Mouse (Mus musculus) layer of hippocampus, adult 9-11 months (tissue): ENCODE data around the gene Igsf21.

Source experiments
- DNase-seq: peaks from one replicate; pipeline ENCODE4 v3.0.0; 2022

Gene Igsf21

DNA sequence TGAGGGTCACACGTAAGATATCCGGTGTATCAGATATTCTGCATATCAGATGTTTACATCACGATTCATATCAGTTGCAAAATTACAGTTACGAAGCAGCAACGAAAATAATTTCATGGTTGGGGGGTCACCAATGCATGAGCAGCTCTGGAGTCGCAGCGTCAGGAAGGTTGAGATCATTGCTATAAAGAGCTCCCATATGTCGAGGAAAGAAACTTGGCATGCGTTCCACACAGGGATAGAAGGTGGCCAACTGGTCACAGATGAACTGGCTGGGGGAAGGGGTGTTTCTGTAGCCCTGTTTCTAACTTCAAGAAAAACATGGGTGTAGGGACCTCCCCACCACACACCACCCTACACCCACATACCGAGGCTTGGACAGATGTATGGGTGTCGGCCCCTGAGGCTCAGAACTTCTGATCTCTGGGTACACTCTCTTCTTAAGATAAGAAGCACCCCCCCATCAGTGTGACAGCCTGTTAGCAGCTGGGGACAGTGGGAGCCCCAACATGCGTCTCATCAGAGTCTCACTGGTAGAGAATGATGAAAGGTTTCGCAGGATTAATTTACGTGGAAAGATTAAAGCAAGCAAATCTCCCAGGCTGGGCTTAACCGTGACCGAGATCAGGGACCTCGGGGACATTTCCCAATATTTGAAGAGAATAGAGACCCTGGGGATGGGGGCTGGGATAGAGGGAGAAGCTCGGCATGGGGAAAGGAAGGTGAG is 54.1 kb downstream of the Igsf21 start:
- peak; percentile 28 for DNase-seq

DNA sequence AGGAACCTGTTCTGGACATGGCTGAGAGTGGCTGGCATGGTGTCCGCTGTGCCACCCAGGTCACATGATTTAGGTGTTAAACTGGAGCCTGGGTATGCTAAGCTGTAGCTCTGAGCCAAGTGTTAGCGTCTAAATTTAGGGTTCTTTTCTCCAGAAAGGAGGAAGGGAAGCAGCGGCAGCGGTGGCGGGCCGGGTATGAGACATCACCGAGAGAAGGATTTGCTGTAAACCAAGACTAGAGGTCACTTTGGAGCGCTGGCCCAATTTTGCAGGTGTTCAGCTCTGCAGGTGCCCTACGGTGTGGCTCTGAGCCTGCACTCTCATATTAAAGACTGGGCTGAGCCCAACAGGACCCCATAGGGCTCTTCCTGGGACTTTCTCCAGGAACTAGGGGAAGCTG is 57.0 kb downstream of the Igsf21 start:
- no peak for DNase-seq

DNA sequence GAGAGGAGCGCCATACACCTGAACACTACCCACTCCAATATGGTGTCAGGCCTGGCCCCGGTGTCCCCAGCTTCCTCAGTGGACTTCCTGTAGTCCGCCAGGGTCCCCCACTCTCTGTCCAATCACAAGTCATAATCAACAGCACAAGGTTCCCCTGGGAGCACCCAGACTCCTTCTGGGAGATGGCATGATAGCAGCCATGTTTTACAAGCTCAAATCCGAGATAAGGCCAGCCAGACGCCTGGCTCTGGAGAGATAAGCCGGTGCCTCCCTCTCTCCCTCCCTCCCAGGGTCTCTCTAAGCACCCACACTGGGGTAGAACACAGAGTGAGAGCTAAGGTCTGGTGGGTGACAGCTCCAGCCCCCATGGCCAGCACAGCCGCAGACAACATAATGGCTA is 58.0 kb downstream of the Igsf21 start:
- no peak for DNase-seq

DNA sequence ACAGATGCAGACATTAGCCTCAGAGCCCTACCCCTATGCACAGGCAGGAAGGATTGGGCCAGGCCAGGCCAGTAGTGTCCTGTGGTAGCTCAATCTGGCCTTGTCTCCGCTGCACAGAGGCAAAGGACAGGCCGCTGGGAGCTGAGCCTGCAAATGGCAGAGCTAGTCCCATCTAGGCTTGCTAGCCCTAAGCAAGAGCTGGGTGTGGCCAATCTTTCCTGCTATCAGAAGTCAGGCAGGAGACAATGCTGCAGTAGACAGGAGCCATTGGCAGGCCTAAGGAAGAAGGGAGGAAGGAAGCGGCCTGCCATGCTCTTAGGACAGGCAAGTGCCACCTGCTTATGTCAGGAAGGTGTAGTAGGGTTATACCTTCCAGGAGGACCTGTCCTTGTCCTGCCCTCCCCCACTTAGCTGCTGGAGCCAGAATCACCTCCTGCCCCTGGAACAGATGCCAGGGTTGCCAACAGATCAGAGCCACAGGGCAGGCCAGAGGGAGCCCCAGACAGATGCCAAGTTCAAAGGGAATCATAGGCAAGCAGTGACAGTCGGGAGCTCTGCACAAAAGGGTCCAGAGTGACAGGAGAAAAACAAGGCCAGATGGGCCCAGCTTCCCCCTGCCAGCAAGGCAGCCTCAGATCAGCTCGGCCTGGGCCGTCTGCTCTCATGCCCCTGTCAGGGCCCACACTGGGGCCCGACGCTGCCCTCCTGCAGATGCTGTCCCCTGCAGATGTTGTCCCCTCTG is 59.0 kb downstream of the Igsf21 start:
- no peak for DNase-seq

DNA sequence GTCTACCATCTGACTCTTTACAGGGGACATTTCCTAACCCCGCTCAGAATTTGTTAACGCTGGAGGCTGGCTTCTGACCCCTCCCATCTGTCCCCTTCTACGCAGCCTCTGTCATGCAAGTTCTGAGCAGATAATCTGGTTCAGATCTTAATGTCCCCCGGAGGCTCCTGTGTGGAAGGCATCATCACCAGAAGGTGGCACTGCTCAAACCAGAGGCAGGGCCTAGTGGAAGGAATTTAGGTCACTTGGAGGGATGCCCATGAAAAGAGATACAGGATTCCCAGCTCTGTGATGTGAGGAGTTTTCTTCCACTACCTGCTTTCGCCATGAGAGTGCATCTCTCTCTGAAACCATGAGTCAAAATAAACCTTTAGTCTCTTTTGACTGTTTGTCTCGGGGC is 67.0 kb downstream of the Igsf21 start:
- no peak for DNase-seq

DNA sequence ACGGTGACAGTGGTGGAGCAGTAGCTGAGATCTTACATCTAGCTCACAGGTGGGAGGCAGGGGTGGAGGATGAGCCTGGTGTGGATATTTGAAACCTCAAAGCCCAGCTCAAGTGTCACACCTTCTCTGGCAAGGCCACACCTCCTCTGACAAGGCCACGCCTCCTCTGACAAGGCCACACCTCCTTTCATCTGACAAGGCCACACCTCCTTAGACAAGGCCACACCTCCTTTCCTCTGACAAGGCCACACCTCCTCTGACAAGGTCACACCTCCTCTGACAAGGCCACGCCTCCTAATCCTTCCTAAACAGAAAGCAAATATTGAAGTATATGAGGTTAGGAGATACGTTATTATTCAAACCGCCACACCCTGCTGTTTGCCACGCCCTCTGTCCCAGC is 69.5 kb downstream of the Igsf21 start:
- DNase-seq: no peak

DNA sequence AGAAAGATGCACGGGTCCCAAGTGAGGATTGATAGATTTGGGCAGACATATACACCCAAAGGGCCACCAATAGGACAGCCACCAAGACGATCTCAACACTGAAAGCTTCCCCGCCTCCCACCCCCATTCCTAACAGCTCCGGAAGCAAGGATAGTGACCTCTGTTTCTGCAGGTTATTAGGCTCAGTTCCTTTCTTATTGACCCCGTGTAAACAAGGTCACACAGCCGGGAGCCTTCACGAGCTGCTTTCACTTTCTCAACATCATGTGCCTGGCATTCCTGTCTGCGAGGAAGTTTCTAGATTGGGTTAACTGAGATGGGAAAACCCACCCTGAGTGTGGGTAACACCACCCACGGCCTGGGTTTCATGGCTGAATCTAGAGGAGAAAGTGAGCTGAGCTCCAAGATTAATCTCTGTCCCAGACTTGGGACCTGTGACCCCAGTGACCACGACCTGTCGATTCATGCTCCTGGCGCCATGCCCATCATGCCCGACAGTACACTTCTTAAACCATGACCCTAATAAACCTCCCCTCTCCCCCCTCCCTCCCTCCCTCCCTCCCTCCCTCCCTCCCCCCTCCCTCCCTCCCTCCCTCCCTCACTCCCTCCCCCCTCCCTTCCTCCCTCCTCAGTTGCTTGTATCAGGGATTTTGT is 72.7 kb downstream of the Igsf21 start:
- no peak for DNase-seq

DNA sequence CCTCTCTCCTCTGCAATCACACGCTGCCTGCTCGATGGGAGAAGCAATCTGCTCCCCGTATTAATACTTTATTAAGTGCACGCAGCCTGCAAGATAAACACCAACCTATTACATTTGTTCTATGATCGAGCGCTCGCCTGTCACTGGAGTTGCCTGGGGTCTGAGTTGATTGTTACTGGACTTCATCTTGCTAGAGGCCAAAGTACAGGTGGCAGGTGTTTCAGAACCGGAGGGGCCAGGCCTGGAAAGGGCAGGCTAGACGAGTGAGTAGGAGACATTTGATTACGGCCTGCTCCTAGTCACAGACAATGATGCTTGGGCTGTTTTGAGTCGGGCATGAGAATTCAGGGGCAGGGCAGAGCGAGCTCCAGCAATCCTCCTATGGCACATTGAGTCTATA is 73.5 kb downstream of the Igsf21 start:
- no peak for DNase-seq

DNA sequence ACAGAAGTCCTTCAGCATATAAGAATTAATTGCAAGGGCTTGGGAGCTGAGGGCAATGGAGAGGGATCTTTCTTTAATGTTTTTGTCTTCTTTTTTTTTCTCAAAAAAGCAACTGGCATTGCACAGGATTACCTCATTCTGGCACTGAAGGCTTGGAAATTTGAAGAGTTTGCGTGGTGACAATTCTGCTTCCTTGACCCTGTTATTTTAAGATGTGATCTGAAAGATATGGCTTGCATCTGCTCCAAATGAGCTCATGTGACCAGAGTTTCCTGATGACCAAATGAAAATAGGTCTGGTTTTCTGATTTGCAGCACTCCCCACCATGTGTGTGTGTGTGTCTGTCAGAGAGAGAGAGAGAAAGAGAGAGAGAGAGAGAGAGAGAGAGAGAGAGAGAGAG is 74.7 kb downstream of the Igsf21 start:
- DNase-seq: no peak

DNA sequence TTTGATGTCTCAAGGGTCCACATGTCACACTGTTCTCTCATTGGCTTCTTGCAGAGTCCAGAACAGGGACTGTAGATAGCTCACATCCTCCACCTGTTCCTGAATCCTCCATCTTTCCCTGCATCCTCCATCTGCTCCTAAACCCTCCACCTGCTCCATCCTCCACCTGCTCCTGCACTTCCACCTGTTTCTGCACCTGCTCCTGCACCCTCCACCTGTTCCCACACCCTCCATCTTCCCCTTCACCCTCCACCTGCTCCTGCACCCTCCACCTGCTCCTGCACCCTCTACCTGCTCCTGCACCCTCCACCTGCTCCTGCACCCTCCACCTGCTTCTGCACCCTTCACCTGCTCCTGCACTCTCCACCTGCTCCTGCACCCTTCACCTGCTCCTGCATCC is 75.4 kb downstream of the Igsf21 start:
- no peak for DNase-seq

DNA sequence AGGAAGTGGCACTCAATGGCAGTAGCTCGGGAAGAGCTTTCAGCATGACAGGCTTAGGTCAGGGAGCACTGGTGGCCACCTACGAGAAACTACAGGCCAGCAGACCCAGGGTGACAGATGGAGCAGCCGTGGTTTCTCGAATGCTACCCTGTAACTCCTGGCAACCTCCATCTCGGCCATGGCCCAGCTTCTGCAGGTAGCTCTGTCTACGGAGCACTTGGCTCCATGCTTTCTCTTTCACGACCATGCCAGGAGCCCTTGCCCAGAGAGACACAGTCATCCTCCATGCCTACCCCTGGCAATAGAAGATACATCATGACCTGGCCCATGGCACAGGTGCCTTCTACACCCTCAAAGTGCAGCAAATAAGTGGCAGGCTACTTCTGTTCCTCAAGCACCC is 80.7 kb downstream of the Igsf21 start:
- DNase-seq: no peak

DNA sequence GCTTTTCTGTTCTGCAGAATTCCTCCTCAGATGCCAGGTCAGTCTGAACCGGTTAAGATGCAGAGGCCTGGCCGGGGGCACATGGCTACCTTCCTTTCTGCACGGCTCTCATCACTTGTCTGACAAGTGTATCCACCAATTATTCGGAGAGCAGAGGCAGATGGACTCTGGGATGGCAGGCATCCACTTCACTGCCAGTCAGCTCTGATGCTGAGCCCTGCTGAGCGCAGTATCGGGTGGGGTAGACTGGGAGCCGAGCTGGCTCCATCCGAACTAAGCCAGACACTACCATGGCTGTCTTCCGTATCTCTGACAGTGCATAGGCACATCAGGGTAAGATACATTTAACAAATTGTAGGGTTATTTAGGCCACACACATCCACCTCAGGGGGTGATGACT is 81.9 kb downstream of the Igsf21 start:
- no peak for DNase-seq

DNA sequence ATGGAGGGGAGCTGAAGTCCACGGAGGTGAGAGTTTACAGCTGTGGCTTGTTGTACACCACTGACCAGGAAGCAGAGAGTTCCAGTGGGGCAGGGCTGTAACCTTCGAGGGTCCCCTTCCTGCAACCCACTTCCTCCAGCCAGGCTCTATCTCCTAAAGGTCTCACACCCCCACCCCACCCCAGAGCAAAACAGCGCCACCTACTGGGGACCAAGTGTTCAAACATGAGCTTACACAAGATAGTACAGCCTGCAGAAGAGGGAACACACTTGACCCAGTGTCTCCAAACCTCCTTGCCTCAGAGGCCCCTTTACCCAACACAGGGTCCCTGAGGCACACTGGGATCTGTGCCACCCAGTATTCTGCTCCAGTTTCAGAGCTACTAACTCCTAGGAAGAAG is 87.0 kb downstream of the Igsf21 start:
- DNase-seq: no peak

DNA sequence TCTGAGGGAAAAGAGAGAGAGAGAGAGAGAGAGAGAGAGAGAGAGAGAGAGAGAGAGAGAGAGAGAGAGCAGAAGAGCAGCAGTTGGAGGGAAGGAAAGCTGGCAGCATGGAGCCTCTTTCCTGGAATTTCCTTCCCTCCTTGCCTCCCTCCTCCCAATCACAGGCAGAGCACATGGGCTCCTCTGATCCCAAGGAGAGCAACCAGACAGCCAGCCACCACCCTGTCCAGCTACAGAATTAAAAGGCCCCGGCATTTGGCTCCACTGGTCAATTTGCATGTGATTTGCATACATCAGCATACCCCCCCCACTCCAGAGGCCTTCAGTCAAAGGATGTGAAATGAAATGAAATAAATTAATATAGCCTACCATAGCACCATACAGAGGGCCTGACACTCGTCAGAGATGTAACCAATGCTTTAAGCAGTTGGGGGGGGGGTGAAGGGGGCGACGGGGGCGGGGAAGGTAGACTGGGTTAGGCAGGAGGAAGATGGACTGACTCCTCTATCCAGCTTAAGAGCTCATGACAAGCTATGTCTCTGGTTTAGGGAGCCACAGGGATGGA is 91.6 kb downstream of the Igsf21 start:
- no peak for DNase-seq

DNA sequence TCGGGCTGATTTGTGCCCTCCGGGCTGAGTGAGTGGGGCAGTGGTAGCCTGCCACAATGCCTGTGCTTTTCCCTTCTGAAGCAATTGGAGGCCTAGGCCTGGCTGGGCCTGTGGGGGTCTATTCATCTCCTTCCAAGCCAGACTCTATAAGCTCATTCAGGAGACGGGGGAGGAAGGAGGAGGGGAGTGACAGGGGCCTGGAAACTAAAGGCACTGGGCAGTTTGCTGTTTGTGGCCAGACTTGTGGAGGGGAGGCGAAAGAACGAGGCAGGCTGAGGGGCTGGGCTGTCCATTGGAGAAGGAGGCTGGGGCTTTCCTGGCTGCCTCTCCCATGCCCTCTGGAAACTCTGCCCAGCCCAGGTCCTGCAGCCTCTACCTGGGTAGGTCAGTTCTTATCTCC is 92.1 kb downstream of the Igsf21 start:
- DNase-seq: peak; percentile 58

DNA sequence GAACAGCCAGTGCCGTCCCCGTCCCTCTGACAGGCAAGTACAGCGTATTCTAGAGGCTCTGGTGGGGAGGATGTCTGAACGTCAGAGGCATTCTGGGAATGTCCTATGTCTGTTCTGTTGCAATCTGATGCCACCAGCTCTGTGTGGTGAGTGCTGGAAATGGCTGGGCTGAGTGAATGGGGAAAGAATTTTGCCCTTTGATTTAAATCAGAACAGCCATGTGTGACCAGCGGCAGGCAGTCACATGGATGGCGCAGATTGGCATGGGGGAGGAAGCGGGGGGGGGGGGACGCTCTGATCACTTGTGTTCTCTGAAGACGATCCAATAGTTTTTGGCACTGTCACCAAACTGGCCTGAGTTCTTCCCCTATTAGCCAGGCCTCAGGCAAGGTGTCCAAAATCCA is 92.9 kb downstream of the Igsf21 start:
- peak; percentile 44 for DNase-seq

DNA sequence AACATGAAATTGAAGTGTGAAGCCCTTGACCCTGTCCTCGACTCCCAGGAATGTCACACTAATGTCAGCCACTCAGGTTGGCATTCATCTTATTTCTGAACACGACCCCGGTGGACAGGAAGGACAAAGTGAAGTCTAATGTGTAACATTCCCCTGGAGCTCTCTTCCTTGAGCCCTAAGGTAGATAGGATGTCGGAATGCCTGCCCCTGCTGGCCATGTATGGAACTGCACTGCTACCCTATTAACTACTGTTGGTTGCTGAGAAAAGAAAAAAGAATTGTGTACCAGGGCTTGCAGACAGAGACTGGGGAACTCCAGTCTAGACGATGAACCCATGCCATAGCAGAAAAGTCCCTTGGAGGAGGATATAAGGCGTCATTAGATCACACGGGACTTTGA is 93.5 kb downstream of the Igsf21 start:
- peak; percentile 29 for DNase-seq

DNA sequence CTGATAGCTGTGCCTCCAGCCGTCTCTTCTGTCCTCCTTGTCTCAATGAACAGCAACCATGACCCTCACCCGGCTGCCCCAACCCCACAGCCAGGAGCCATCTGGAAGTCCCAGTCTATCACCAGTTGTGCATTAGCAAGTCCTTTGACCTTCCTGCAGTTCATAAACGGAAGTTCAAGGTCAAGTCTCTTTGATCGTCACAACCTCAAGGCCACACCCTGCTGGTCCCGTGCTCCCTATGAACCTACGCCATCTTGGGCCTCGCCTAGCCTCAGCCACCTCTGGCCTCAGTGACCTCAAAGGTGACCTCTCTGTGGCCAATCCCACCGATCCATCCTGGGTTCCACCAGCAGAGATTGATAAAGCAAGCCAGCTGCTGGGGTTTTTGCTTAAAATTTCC is 96.9 kb downstream of the Igsf21 start:
- DNase-seq: no peak

DNA sequence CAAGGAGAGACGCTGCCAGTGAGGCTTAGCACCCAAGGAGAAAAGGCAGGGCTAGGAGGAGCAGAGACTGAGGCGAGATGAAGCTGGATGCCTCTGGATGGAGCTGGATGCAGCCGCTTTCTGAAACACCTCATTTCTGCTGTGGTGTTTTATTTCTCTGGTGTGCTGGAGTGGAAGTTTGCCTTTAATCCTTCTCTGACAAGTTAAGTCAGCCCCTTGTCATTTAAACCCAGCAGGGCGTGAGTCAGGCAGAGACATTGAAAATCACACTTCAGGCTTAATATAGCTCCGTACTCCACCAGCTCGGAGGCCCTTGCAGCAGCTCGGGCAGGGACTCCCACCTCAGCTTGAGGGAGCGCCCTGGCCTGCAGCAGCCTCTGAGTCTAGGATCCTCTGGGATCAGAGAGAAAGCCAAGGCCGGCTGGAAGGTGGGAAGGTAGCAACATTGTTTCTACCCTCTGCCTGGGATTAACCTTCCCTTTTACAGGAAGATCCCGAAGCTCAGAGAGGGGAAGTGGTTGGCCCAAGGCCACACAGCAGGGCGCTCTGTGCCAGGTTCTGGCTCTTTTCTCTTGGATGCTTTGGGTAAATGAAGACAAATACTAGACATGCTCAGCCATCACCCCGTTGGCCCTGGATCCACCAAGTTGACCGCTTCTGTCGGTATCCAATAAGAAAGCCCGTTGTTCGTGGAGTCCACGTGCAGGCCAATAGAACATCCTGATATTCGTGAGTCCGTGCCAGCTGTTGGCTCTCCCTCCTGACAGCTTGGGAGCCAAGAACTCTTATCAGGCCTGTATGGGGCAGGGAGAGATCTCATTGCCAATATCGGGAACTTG is 98.5 kb downstream of the Igsf21 start:
- DNase-seq: peak; percentile 47

DNA sequence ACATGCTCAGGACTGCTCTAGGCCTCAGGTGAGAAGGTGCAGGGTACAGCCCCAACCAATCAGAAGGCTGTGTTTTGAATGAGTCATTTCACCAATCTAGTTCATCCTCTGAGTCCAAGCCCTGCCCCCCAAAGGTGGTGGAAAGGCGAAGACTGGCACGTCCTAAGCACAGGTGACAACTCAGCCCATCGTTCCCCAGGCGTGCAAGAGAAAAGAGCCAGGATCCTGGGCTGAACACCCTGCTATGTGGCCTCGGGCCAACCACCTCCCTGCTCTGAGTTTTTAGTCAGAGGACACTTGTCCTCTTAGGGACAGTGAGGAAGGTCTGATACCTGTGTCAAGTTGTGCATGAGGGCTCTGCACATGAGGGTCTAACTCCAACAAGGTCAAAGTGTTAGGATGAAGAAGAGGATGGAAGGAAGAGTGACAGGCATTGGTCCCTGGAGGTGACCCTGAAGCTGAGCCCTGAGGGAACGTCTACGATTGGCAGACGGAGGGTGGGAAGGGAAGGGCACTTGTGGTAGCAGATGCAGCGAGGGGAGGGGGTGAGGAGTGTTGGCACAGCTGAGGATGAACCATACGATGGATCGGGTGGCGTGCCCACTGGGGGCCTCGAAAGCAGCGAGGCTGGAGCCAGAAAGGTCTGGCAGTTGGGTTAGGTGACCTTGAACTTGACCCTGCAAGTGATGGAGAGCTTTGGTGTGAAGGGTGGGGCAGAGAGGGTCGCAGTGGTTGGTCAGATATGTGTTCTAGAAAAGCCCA is 99.3 kb downstream of the Igsf21 start:
- no peak for DNase-seq

DNA sequence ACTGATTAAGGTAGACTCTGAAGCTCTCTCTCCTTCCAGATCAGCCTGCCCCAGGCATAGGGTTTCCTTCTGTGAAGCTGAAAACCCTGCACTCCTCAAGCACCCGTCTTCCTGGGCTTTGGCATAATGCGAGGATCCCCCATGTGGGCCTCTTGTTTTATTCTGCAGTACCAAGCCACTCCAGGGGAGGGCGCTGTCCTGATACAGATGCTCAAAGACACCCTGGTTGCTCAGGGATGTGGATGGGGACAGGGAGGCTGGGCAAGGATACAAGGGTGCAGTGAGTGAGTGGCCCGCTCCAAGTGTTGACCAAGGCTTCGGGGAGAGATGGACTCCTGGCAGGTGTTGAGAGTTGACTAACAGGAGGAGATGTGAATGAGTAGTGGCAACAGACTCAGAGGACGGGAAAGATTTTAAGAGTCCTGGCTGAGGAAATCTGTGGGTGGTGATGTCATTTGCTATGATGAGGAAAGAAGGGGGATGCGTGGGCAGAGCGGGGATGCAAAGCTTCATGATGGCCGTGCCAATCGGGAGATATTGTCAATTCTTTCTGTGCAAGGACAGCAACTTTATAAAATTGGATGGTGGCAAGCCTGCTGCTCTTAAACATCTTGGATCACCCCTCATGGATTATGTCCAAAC is 102.6 kb downstream of the Igsf21 start:
- no peak for DNase-seq

DNA sequence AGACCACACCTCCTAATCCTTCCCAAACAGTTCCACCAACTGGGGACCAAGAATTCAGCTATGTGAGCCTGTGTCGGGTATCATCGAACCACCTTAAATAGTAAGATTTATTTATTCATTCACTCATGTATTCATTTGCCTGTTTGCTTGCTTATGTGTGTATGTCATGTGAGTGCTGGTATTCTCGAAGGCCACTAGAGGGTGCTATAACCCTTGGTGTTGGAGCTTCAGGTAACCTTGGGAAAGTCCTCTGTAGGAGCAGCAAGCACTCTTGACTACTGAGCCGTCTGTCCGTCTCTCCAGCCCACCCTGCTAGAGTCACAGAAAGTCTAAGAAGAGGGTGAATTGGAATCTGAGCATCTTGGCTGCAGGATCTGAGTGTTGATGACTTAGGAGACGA is 103.4 kb downstream of the Igsf21 start:
- no peak for DNase-seq
